Mouse (Mus musculus) bone marrow macrophage, adult 2 months (primary cell): ENCODE results near the gene Itsn2. TPM values are rescaled to one million over a fixed set of nuclear protein-coding genes. Genes with fewer than 3 reads are reported as not detected.
"Not testable (repeated sequence)": the region's sequence is repeated elsewhere in the genome, so short reads cannot be mapped to it uniquely, and the experiment has no call there.

Experiments
- H3K27ac ChIP-seq: 2 replicates; pipeline ENCODE4 v1.5.1; 2012; ENCODE audit warnings: low read depth, low read length; ENCODE audit not compliant: insufficient read depth
- H3K4me1 ChIP-seq: 2 replicates; pipeline ENCODE4 v1.6.1; 2012; ENCODE audit warnings: low read length; ENCODE audit not compliant: control insufficient read depth, insufficient read depth
- H3K4me3 ChIP-seq: 2 replicates; pipeline ENCODE4 v1.5.1; 2012; ENCODE audit warnings: mild to moderate bottlenecking, low read length, moderate library complexity; ENCODE audit not compliant: insufficient read depth
- CTCF ChIP-seq: IDR thresholded peaks from 2 replicates; pipeline ENCODE4 v1.5.1; 2012; ENCODE audit warnings: low read depth, mild to moderate bottlenecking, low read length, moderate library complexity
- POLR2A ChIP-seq: IDR thresholded peaks from 2 replicates; pipeline ENCODE4 v1.6.1; 2012; ENCODE audit warnings: mild to moderate bottlenecking, low read depth, low read length, borderline replicate concordance
- polyA plus RNA-seq: library from polyadenylated mRNA; stranded (reverse); fragments of >200 nt; gene quantifications from 2 replicates; pipeline ENCODE4 v1.2.4, GENCODE M21; 2012; ENCODE audit not compliant: missing spikeins, insufficient read depth, insufficient read length

Gene Itsn2
- polyA plus RNA-seq, 1 experiment = 112 TPM

GRCm38 (mm10) chr12:4664929-4665674 is 72.7 kb downstream of the Itsn2 start:
- Histone ChIP-seq H3K4me1 (peaks cover 5% of the 10 kb centered on the region), H3K27ac (no peak overlapping the region), H3K4me3 (no peak overlapping the region)
- TF ChIP-seq CTCF (no peak), POLR2A (no peak)

GRCm38 (mm10) chr12:4665675-4666037 is 73.2 kb downstream of the Itsn2 start:
- Histone ChIP-seq H3K4me3 (no peak overlapping the region), H3K27ac (no peak overlapping the region), H3K4me1 (peaks cover 5% of the 10 kb centered on the region)
- TF ChIP-seq CTCF = no peak
- TF ChIP-seq POLR2A = no peak

- TF ChIP-seq POLR2A = no peak
- no peak for TF ChIP-seq CTCF
- Histone ChIP-seq H3K4me3 (no peak overlapping the region), H3K27ac (no peak overlapping the region), H3K4me1 (peaks cover 8% of the 10 kb centered on the region)
These were observed 83.9 kb downstream of the Itsn2 start for GRCm38 (mm10) chr12:4676336-4676735.

- TF ChIP-seq POLR2A = no peak
- TF ChIP-seq CTCF = no peak
- Histone ChIP-seq H3K4me3 (no peak overlapping the region), H3K4me1 (peaks cover 6% of the 10 kb centered on the region), H3K27ac (no peak overlapping the region)
These were observed 87.5 kb downstream of the Itsn2 start for GRCm38 (mm10) chr12:4679971-4680370.

GRCm38 (mm10) chr12:4685441-4685840 is 93.0 kb downstream of the Itsn2 start:
- Histone ChIP-seq H3K27ac (no peak overlapping the region), H3K4me3 (no peak overlapping the region), H3K4me1 (no peaks in the 10 kb centered on the region)
- TF ChIP-seq POLR2A (no peak), CTCF (no peak)

- no peak overlapping the region for H3K27ac ChIP-seq
- no peaks in the 10 kb centered on the region for H3K4me1 ChIP-seq
- TF ChIP-seq POLR2A (no peak), CTCF (no peak)
- no peak overlapping the region for H3K4me3 ChIP-seq
These were observed 95.9 kb downstream of the Itsn2 start for GRCm38 (mm10) chr12:4688386-4688785.

GRCm38 (mm10) chr12:4689341-4689740 is 96.9 kb downstream of the Itsn2 start:
- Histone ChIP-seq H3K4me1 (no peaks in the 10 kb centered on the region), H3K27ac (no peak overlapping the region), H3K4me3 (no peak overlapping the region)
- TF ChIP-seq POLR2A (no peak), CTCF (no peak)

GRCm38 (mm10) chr12:4691193-4691592 is 98.8 kb downstream of the Itsn2 start:
- Histone ChIP-seq H3K4me1 (no peaks in the 10 kb centered on the region), H3K4me3 (no peak overlapping the region), H3K27ac (no peak overlapping the region)
- TF ChIP-seq CTCF (no peak), POLR2A (no peak)

- Histone ChIP-seq H3K4me3 (no peak overlapping the region), H3K4me1 (no peaks in the 10 kb centered on the region), H3K27ac (no peak overlapping the region)
- no peak for TF ChIP-seq CTCF
- no peak for TF ChIP-seq POLR2A
These were observed 102.1 kb downstream of the Itsn2 start for GRCm38 (mm10) chr12:4694534-4694933.

GRCm38 (mm10) chr12:4705626-4706025 is 113.2 kb downstream of the Itsn2 start:
- H3K27ac ChIP-seq, H3K4me1 ChIP-seq, H3K4me3 ChIP-seq: not testable (repeated sequence)

GRCm38 (mm10) chr12:4706175-4706574 is 113.7 kb downstream of the Itsn2 start:
- Histone ChIP-seq H3K4me1 (peaks cover 7% of the 10 kb centered on the region), H3K27ac (no peak overlapping the region), H3K4me3 (no peak overlapping the region)
- no peak for TF ChIP-seq POLR2A
- TF ChIP-seq CTCF = no peak
